Mouse (Mus musculus): ENCODE data around the gene Itga10. TPM values are rescaled to one million over a fixed set of nuclear protein-coding genes. Genes with fewer than 3 reads are reported as not detected.

Itga10 gene
- polyA plus RNA-seq, 1 experiment from 2014 or later = 0.61 TPM

DNA sequence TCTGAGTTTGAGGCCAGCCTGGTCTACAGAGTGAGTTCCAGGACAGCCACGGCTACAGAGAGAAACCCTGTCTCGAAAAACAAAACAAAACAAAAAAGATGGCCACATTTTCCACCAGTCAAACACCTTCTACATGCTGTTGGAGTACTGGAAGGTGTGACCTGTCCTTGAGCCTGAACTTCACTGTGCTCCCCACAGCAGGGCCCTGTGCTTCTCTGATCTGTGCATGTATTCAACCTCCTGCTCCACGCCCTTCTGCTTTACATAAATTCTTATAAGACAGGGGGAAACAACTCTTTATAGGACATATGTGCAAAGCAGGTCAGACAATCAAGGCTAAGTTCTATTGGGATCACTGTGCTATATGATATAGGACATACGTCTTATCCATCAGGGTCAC is 22.2 kb upstream of the Itga10 start:
- Histone ChIP-seq H3K4me2 (ENCODE audit: low read length) (no peak overlapping the region), H3K4me1 (replicated peaks; ENCODE audit: control insufficient read depth, insufficient read depth, low read length) (no peaks in the 10 kb centered on the region), H3K4me3 (ENCODE audit: low read depth, low read length) (no peak overlapping the region), H3K27ac (ENCODE audit: low read depth) (no peak overlapping the region), H3K27me3 (replicated peaks; ENCODE audit: control insufficient read depth, insufficient read depth, low read length) (no peaks in the 10 kb centered on the region), H3K36me3 (ENCODE audit: control insufficient read depth, insufficient read depth, low read length) (peaks cover 67% of the 10 kb centered on the region), H3K9me3 (ENCODE audit: control insufficient read depth, low read length) (no peaks in the 10 kb centered on the region), H3K9ac (ENCODE audit: low read length) (no peak overlapping the region)
- 89% methylated on average over 4 of the region's 4 CpGs for WGBS
- ATAC-seq (replicated peaks; ENCODE audit: low FRiP score, low TSS enrichment, low read depth) (no peak), DNase-seq (ENCODE audit: low spot score) (no peak)

- Histone ChIP-seq H3K4me1 (replicated peaks; ENCODE audit: control insufficient read depth, insufficient read depth, low read length) (peaks cover 10% of the 10 kb centered on the region), H3K27me3 (replicated peaks; ENCODE audit: control insufficient read depth, insufficient read depth, low read length) (no peaks in the 10 kb centered on the region), H3K9me3 (ENCODE audit: control insufficient read depth, low read length) (no peaks in the 10 kb centered on the region), H3K27ac (ENCODE audit: low read depth) (peak within 1 kb of the TSS; percentile 82), H3K4me2 (ENCODE audit: low read length) (peak within 1 kb of the TSS; percentile 81), H3K4me3 (ENCODE audit: low read depth, low read length) (peak within 1 kb of the TSS; percentile 61), H3K9ac (ENCODE audit: low read length) (peak within 1 kb of the TSS; percentile 86), H3K36me3 (ENCODE audit: control insufficient read depth, insufficient read depth, low read length) (peaks cover 39% of the 10 kb centered on the region)
- WGBS = 1% methylated on average over 48 of the region's 48 CpGs
- DNase-seq (ENCODE audit: low spot score) = peak; percentile 98
- ATAC-seq (replicated peaks; ENCODE audit: low FRiP score, low TSS enrichment, low read depth) = peak; percentile 93
Observed at GRCm38 (mm10) chr3:96629729-96630600, 15.4 kb upstream of the Itga10 start, which contains the start of gene Rbm8a. Rbm8a (plus strand) TSS chr3:96629933.

GRCm38 (mm10) chr3:96632058-96632457 is 13.3 kb upstream of the Itga10 start:
- H3K36me3 ChIP-seq (ENCODE audit: control insufficient read depth, insufficient read depth, low read length) = peaks cover 28% of the 10 kb centered on the region
- no peak overlapping the region for H3K4me3 ChIP-seq (ENCODE audit: low read depth, low read length)
- no peak overlapping the region for H3K4me2 ChIP-seq (ENCODE audit: low read length)
- H3K4me1 ChIP-seq (replicated peaks; ENCODE audit: control insufficient read depth, insufficient read depth, low read length) = peaks cover 13% of the 10 kb centered on the region
- no peak overlapping the region for H3K9ac ChIP-seq (ENCODE audit: low read length)
- ATAC-seq (replicated peaks; ENCODE audit: low FRiP score, low TSS enrichment, low read depth) (no peak), DNase-seq (ENCODE audit: low spot score) (no peak)
- H3K9me3 ChIP-seq (ENCODE audit: control insufficient read depth, low read length) = no peaks in the 10 kb centered on the region
- H3K27ac ChIP-seq (ENCODE audit: low read depth) = no peak overlapping the region
- H3K27me3 ChIP-seq (replicated peaks; ENCODE audit: control insufficient read depth, insufficient read depth, low read length) = no peaks in the 10 kb centered on the region

DNA sequence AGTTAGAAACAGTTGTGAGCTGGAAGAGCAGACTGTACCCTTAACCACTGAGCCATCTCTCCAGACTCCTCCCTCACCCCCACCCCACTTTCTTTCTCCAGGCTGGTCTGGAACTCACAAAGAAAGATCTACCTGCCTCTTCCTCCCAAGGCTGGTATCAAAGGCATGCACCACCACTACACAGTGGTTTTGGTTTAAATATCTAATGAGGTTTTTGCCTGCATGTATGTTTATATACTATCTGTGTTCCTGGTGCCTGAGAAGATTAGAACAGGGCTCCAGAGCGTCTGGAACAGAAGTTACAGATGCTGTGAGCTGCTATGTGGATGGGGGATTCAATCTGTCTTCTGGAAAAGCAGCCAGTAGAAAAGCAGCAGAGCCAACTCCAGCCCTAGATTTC is 11.4 kb upstream of the Itga10 start:
- Histone ChIP-seq H3K9me3 (ENCODE audit: control insufficient read depth, low read length) (no peaks in the 10 kb centered on the region), H3K4me3 (ENCODE audit: low read depth, low read length) (no peak overlapping the region), H3K36me3 (ENCODE audit: control insufficient read depth, insufficient read depth, low read length) (peaks cover 38% of the 10 kb centered on the region), H3K4me1 (replicated peaks; ENCODE audit: control insufficient read depth, insufficient read depth, low read length) (peaks cover 11% of the 10 kb centered on the region), H3K4me2 (ENCODE audit: low read length) (no peak overlapping the region), H3K27ac (ENCODE audit: low read depth) (no peak overlapping the region), H3K27me3 (replicated peaks; ENCODE audit: control insufficient read depth, insufficient read depth, low read length) (no peaks in the 10 kb centered on the region), H3K9ac (ENCODE audit: low read length) (no peak overlapping the region)
- no peak for DNase-seq (ENCODE audit: low spot score)
- ATAC-seq (replicated peaks; ENCODE audit: low FRiP score, low TSS enrichment, low read depth) = no peak
- 62% methylated on average over 1 of the region's 1 CpGs for WGBS

GRCm38 (mm10) chr3:96634928-96635879 is 10.2 kb upstream of the Itga10 start, which contains the start of the genes Pex11b and Gm42957:
Pex11b (plus strand) TSS chr3:96635376.
Gm42957 (plus strand) TSS chr3:96635474.
- H3K27ac ChIP-seq (ENCODE audit: low read depth) = peak within 1 kb of the TSS; percentile 73
- peak within 1 kb of the TSS; percentile 90 for H3K9ac ChIP-seq (ENCODE audit: low read length)
- no peaks in the 10 kb centered on the region for H3K9me3 ChIP-seq (ENCODE audit: control insufficient read depth, low read length)
- peak within 1 kb of the TSS; percentile 70 for H3K4me2 ChIP-seq (ENCODE audit: low read length)
- peak within 1 kb of the TSS; percentile 96 for H3K4me3 ChIP-seq (ENCODE audit: low read depth, low read length)
- WGBS = 2% methylated on average over 60 of the region's 60 CpGs
- peaks cover 10% of the 10 kb centered on the region for H3K4me1 ChIP-seq (replicated peaks; ENCODE audit: control insufficient read depth, insufficient read depth, low read length)
- ATAC-seq (replicated peaks; ENCODE audit: low FRiP score, low TSS enrichment, low read depth) (peak; percentile 84), DNase-seq (ENCODE audit: low spot score) (peak; percentile 92)
- H3K36me3 ChIP-seq (ENCODE audit: control insufficient read depth, insufficient read depth, low read length) = peaks cover 50% of the 10 kb centered on the region
- no peaks in the 10 kb centered on the region for H3K27me3 ChIP-seq (replicated peaks; ENCODE audit: control insufficient read depth, insufficient read depth, low read length)

- 8% methylated on average over 15 of the region's 15 CpGs for WGBS
- Histone ChIP-seq H3K36me3 (ENCODE audit: control insufficient read depth, insufficient read depth, low read length) (peaks cover 53% of the 10 kb centered on the region), H3K4me3 (ENCODE audit: low read depth, low read length) (peak overlapping the region; percentile 96)
Observed at GRCm38 (mm10) chr3:96635906-96636305, 9.5 kb upstream of the Itga10 start.

GRCm38 (mm10) chr3:96636448-96636847 is 8.9 kb upstream of the Itga10 start:
- peaks cover 52% of the 10 kb centered on the region for H3K36me3 ChIP-seq (ENCODE audit: control insufficient read depth, insufficient read depth, low read length)
- H3K4me1 ChIP-seq (replicated peaks; ENCODE audit: control insufficient read depth, insufficient read depth, low read length) = peaks cover 3% of the 10 kb centered on the region; the same call in 1 of the 2 replicates
- 70% methylated on average over 11 of the region's 11 CpGs for WGBS
- peak overlapping the region; percentile 96 for H3K4me3 ChIP-seq (ENCODE audit: low read depth, low read length)
- no peaks in the 10 kb centered on the region for H3K9me3 ChIP-seq (ENCODE audit: control insufficient read depth, low read length)
- peak overlapping the region; percentile 70 for H3K4me2 ChIP-seq (ENCODE audit: low read length)
- DNase-seq (ENCODE audit: low spot score) (no peak), ATAC-seq (replicated peaks; ENCODE audit: low FRiP score, low TSS enrichment, low read depth) (no peak)
- H3K27ac ChIP-seq (ENCODE audit: low read depth) = no peak overlapping the region
- H3K9ac ChIP-seq (ENCODE audit: low read length) = peak overlapping the region; percentile 90
- H3K27me3 ChIP-seq (replicated peaks; ENCODE audit: control insufficient read depth, insufficient read depth, low read length) = no peaks in the 10 kb centered on the region

More at GRCm38 (mm10) chr3:96635906-96636305, 9.5 kb upstream of the Itga10 start:
- DNase-seq (ENCODE audit: low spot score) = peak; percentile 57
- Histone ChIP-seq H3K27ac (ENCODE audit: low read depth) (peak overlapping the region; percentile 73), H3K4me1 (replicated peaks; ENCODE audit: control insufficient read depth, insufficient read depth, low read length) (peaks cover 6% of the 10 kb centered on the region), H3K9ac (ENCODE audit: low read length) (peak overlapping the region; percentile 90), H3K27me3 (replicated peaks; ENCODE audit: control insufficient read depth, insufficient read depth, low read length) (no peaks in the 10 kb centered on the region), H3K9me3 (ENCODE audit: control insufficient read depth, low read length) (no peaks in the 10 kb centered on the region), H3K4me2 (ENCODE audit: low read length) (peak overlapping the region; percentile 70)
- no peak; the same call in 1 of the 2 replicates for ATAC-seq (replicated peaks; ENCODE audit: low FRiP score, low TSS enrichment, low read depth)

- Histone ChIP-seq H3K4me1 (replicated peaks; ENCODE audit: control insufficient read depth, insufficient read depth, low read length) (peaks cover 3% of the 10 kb centered on the region; the same call in 1 of the 2 replicates), H3K27ac (ENCODE audit: low read depth) (no peak overlapping the region), H3K4me3 (ENCODE audit: low read depth, low read length) (no peak overlapping the region), H3K27me3 (replicated peaks; ENCODE audit: control insufficient read depth, insufficient read depth, low read length) (no peaks in the 10 kb centered on the region), H3K36me3 (ENCODE audit: control insufficient read depth, insufficient read depth, low read length) (peaks cover 52% of the 10 kb centered on the region), H3K4me2 (ENCODE audit: low read length) (no peak overlapping the region), H3K9me3 (ENCODE audit: control insufficient read depth, low read length) (no peaks in the 10 kb centered on the region), H3K9ac (ENCODE audit: low read length) (no peak overlapping the region)
- 83% methylated on average over 1 of the region's 1 CpGs for WGBS
- ATAC-seq (replicated peaks; ENCODE audit: low FRiP score, low TSS enrichment, low read depth) (no peak), DNase-seq (ENCODE audit: low spot score) (peak; percentile 66)
Observed at GRCm38 (mm10) chr3:96639219-96639618, 6.2 kb upstream of the Itga10 start.
